Mouse (Mus musculus) stomach, postnatal 0 days (tissue): ENCODE measurements around the gene Spaca3.

Experiments used
- CTCF ChIP-seq: IDR thresholded peaks from 2 replicates; pipeline ENCODE4 v1.5.1; 2016; ENCODE audit warnings: antibody characterized with exemption, low read depth, mild to moderate bottlenecking, moderate library complexity
- EP300 ChIP-seq: optimal IDR thresholded peaks from 2 replicates; pipeline ENCODE3; 2016; ENCODE audit warnings: antibody characterized with exemption

- TF ChIP-seq CTCF (no peak), EP300 (no peak)
Observed at GRCm38 (mm10) chr11:80889336-80890063, 31.3 kb downstream of the Spaca3 start.
